In the genomic region with DNA sequence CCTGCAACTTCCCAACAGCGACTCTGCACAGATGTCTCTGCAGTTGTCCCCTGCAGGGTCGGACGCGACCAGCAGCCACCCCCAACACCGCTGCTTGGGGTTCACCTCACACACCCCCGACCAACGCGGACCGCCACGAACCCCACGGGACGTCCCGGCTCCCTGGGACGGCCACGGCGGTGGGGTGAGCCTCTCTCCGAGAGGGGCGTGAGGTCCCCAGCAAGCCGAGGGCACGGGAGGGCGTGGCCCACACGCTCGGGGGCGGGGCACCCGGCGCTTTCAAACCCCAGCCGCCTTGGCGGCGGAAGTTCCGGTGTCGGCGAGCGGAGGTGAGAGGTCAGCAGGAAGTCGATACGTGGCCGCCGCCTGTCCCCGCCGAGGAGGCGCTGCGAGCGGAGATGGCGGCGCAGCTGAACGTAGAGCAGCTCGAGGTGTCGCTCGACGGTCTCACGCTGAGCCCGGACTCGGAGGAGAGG, we compare ENCODE assay signal across 8 mouse cellular contexts. TPM values are rescaled to one million over a fixed set of nuclear protein-coding genes. Genes with fewer than 3 reads are reported as not detected.
A peak's percentile ranks its signal among the peaks of the same experiment; 100 is the strongest.
DNase-seq lines count a peak whose midpoint lies in the region; ATAC-seq and TF ChIP-seq lines count a peak whose summit lies in the region.

A gene (plus strand): TSS at position 340 of the 476 bp plus-strand sequence.

- no peaks in the 10 kb centered on the region for H3K27me3 ChIP-seq in Patski
- no peaks in the 10 kb centered on the region for H3K27me3 ChIP-seq in hindbrain, embryonic 14.5 days (ENCODE audit: control insufficient read depth, insufficient read depth, low read length)

- H3K27ac ChIP-seq in hindbrain, embryonic 14.5 days: peak within 1 kb of the TSS; percentile 89

- ATAC-seq in Patski: peak; percentile 86
- ATAC-seq in hindbrain, embryonic 14.5 days (ENCODE audit: low FRiP score): peak; percentile 95

- in situ Hi-C loops in Patski (cut with MboI; ENCODE audit: low pct_unique_long_range_greater_than_20kb): loop anchor here (5.0 kb wide), 1 partner anchor 82 kb away; no protein-coding TSS in a partner anchor

- POLR2A ChIA-PET in Patski (lab: Charles Lee): interaction anchor here (0.5 to 1.4 kb wide), 4 partner anchors 9 to 267 kb away, joined by 3 to 5 read pairs (median 4); no protein-coding TSS in a partner anchor

- CTCF ChIA-PET in Patski (lab: Charles Lee): interaction anchor here (0.9 to 1.7 kb wide), 2 partner anchors 19 to 36 kb away, joined by 3 to 4 read pairs; no protein-coding TSS in a partner anchor

- peak within 1 kb of the TSS; percentile 96 for H3K9ac ChIP-seq in hindbrain, embryonic 14.5 days

- WGBS in hindbrain, embryonic 14.5 days: 1% methylated on average over 48 of the region's 52 CpGs

- no peaks in the 10 kb centered on the region for H3K9me3 ChIP-seq in hindbrain, embryonic 14.5 days (ENCODE audit: control insufficient read depth, low read length)

- H3K36me3 ChIP-seq in hindbrain, embryonic 14.5 days (replicated peaks; ENCODE audit: control insufficient read depth, insufficient read depth): no peaks in the 10 kb centered on the region

- DNase-seq in Patski (ENCODE audit: low read depth, low spot score): peak; percentile 17
- DNase-seq in cerebellum, postnatal 14 days: peak; percentile 89 to 90
- peak; percentile 72 to 86 for DNase-seq in frontal cortex, postnatal 25 days (ENCODE audit: low spot score in 2 of 2)
- DNase-seq in hindbrain, embryonic 14.5 days (ENCODE audit: low spot score): peak; percentile 86
- peak; percentile 88 to 89 for DNase-seq in layer of hippocampus, postnatal 36 days
- peak; percentile 95 for DNase-seq in lung, postnatal 36 days
- peak; percentile 96 for DNase-seq in retina, postnatal 1 day
- DNase-seq in urinary bladder, adult 18-20 months (ENCODE audit: low spot score in 2 of 2): peak; percentile 85 to 88

- peak within 1 kb of the TSS; percentile 97 for H3K4me3 ChIP-seq in hindbrain, embryonic 14.5 days (replicated peaks; ENCODE audit: low read length)

- TF ChIP-seq CTCF in Patski (IDR thresholded peaks at IDR 0.05): no peak

- peaks cover 30% of the 10 kb centered on the region for H3K4me1 ChIP-seq in hindbrain, embryonic 14.5 days (replicated peaks; ENCODE audit: control insufficient read depth, insufficient read depth, low read length)

- H3K4me2 ChIP-seq in hindbrain, embryonic 14.5 days (replicated peaks): peak within 1 kb of the TSS; percentile 77

RNA-seq across cellular contexts. Expression of the gene that starts here (rescaled TPM):
- polyA plus RNA-seq in Patski (2021): 53.4 TPM
- 27.1 and 27.6 TPM in 2 replicates for polyA plus RNA-seq in hindbrain, embryonic 14.5 days (2014; fragmentation: Nextera tagmentation; extraction: Ambion mirVana)
- total RNA-seq in layer of hippocampus, postnatal 36 days (2021): 10 to 100 TPM; 34.6 to 35.3 TPM

Comparison
In these comparisons a context has a peak if more than half of its experiments do, and no peak if none do; other contexts are left out.
1. Peak in every context shown above with its lines: DNase-seq, ATAC-seq, H3K4me3 ChIP-seq and H3K27ac ChIP-seq.
2. DNase-seq: peak in every context shown above with its lines; median percentile 96 in retina, postnatal 1 day; 95 in lung, postnatal 36 days; 90 in cerebellum, postnatal 14 days; 88 in layer of hippocampus, postnatal 36 days; 86 in urinary bladder, adult 18-20 months; 86 in hindbrain, embryonic 14.5 days; 79 in frontal cortex, postnatal 25 days; 17 in Patski.